Mouse (Mus musculus) layer of hippocampus, adult 18-20 months (tissue): ENCODE results near the gene Nck2. TPM values are rescaled to one million over a fixed set of nuclear protein-coding genes. Genes with fewer than 3 reads are reported as not detected.

Experiments
- DNase-seq, 2 experiments: peaks; one replicate each; pipeline ENCODE4 v3.0.0; 2022; ENCODE audit warnings: low spot score in 2 of 2
- total RNA-seq, 2 experiments: library from RNA; stranded (reverse); gene quantifications; 2 replicates each; pipeline ENCODE4 v1.2.3; 2021

Gene Nck2
- total RNA-seq, 2 experiments from 2014 or later: 48.9 to 54.9 TPM

DNA sequence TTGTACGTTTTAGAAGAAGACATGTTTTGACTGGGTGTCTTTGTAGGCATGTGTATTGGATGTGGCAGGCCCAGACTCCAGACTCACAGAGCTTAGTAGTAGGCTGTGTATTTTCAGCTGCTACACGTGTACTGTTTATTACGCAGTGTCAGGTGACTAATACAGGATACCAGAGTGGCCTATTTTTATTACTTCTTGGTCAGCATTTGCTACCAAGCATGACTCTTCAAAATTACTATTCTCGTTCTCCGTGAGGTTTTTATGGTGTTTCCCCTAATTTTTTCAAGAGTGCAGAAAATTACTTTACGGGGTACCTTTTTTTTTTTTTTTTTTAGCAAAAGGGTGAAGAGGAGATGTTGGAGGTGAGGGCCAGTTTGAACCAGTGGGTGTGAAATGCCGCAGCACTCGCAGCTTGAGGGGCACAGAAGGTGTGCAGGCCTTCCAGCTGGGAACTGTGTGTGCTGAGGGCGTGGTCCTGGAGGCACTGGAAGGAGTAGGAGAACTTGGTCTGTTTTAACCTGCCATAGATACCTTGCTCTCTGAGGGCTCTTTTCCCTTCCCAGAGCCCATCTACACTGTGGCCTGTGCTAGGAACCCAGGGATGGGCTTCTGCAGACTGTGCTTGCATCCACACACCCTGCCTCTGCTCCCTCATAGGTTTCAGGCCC is 21.7 kb downstream of the Nck2 start:
- DNase-seq: no peak

DNA sequence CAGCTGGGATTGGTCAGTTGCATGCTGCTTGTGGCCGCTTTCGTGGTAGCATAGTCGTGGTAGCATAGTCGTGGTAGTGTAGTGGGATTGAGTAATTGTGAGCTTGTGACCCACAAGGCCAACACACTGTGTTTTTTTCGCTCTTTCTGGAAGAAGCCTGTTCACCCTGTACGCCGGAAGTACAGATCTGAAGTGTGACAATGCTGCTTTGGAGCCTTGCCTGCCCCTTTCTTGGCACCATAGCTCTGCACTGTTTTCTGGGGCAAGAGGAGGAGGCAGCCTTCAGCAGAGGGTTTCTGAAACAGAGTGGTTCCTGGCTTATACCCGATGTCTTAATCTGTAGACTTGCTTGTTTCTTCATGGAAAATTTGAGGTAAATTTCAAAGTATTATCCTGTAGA is 23.3 kb downstream of the Nck2 start:
- peak in 1 of 2 experiments; percentile 50 for DNase-seq

DNA sequence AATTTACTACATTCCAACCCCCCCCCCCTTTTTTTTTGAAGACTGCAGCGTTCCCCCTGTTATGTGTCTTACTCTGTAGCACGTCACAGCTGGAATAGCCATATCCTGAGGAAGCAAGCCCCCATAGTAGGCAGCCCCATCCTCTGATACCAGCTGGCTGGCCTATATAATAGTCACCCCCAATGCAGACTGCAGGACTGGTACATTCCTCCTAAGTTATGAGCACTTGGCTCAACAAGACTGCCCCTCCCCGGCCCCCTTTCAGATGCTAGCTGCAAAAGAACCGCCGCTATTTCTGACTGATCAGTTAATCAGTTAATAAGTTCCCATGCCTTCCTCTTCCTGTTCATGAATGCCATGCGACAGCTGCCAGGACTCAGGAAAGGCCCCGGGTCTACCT is 23.8 kb downstream of the Nck2 start:
- DNase-seq: no peak

DNA sequence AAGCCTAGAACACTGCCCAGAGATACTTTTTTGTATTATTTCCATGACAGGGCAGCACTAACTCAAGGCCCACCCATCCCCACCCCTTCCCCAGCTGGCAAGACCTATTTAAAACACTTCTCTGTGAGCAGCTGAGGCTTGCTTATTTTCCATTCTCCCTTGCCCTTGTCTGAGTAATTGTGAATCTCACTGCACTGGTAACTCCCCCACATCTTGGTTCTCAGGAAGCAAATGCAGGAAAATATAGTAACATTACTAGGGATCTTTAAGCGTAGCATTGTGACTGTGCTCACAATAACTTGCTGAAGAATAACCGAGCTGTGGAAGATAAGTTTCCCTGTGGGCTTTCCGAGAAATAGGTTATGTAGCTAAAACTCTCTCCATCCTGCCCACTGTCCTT is 24.6 kb downstream of the Nck2 start:
- no peak for DNase-seq

DNA sequence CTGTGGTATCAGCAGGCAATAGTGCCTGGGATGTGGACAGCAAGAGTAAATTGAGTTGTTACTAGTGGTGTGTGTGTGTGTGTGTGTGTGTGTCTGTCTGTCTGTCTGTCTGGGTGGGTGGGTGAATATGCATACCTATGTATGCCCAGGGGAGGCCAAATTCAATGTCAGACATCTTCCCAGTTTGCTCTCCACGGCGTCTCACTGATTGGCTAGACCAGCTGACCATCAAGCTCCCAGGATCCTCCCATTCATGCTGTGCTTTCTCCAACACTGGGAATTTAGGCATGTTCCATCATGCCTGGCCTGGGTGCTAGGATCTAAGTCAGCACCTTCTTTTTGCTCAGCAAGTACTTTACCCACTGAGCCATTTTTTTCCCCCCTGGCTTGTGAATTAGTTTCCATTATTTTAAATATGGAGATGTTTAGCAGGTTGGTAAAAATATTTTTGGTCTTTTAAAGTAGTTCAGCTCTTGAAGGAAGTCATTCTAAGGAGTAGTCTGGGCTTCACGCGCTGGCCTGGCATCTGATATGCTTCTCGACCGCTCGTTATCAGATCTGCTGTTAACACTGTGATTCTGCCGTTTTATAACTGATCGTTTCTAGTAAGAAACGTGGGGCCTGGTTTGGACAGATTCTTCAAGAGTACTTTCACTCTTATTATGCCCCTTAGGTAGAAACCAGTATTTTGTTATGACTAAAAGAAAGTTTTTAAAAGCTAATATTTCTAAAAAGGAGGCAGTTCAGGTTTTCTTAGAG is 26.2 kb downstream of the Nck2 start:
- no peak for DNase-seq

DNA sequence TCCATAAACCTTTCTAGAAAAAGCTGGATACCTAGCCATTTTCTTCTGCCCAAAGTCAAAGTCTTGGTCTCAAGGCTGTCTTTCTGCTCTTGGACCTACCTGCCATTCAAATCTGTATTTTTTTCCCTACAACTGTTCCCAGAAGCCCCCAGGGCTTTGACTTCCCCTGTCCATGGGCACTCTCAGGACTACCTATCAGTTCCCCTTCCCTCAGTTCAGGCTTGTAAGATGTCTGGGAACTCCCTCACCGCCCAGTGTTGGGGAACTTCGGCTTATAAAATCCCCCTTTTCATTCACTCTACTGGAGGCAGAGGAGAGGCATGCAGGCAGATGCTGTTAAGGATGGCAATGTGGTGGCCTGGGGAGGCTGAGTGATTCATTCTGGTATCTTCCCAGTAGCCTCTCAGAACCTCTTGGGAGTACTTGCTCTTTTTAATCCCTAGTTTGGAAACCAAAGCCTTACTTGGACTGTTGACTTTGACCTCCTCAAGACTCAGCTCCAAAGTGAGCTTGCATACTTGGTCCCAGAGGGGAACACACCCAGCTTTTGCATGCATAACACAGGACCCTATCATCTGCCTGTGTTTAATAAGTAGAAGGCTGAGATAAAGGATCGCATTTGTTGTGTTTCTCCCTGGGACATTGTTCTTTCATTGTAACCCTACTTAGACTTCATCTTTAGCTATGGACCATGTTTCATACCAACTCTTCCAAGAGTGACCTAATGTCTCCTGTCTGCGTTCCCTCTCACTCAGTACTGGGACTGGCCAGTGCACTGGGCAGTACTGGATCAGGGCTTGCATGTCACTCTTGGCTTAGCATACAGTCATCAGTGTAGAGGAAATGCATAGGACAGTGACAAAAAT is 27.0 kb downstream of the Nck2 start:
- DNase-seq: no peak

DNA sequence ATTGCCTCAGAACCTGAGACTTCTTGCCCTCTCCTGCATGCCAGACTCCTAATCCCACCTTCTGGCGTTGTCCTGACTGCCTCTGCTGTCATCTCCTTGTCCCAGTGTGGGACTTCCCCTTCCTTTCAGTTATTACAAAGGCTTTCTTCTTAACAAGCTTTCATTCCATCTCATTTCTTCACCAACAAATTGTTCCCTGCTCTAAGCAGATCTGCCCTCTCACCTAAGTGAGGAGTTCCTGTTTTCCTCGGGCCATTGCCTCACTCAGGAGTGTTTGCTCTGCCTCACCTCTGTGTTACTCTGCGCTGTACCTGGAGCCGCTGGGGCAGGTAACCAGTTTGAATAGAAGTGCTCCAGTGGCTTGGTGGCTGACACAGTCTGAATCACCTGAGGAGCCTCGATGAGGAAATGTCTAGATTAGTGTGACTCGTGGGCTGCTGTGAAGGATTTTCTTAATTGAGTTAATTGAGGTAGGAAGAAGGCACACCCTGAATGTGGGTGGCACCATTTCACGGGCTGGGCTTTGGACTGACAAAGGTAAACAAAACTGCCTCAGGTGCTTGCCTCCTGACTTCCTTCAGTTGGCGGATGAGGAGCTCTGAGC is 27.8 kb downstream of the Nck2 start:
- no peak for DNase-seq

DNA sequence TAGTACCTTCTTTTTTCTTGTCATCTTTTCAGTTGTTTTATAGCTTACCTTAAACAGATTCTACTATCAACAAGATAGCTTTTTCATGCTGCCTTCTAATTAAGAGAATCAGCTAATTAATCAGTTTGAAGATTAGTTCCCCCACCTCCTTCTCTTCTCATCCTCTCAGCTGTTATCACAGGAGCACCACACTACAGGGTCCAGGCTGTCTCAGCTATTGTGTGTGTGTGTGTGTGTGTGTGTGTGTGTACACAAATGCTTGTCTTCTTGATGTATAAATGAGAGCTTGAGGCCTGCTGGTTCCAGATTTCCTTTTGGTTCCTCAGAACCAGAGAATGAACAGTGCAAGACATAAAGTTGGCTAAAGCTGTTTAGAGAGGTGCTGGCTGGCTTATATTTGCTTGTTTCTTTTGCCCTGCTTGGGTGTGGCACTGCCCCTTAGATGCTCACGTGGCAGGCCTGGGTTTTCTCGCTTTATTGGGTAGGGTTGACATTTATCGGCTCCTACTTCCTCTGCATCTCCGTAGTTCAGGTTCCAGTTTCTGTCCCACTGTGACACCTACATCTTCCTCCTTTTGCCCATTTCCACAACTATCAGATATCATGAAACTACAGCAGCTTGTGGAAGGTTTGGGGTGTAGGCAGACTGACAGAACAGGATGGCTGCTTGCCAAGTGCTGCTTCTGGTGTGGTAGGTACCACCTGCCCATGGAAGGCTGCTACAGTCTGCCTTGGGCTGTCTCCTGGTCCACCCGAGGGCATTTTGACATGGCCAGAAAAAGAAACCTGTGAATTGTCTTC is 29.6 kb downstream of the Nck2 start:
- peak; percentile 40 to 81 for DNase-seq

DNA sequence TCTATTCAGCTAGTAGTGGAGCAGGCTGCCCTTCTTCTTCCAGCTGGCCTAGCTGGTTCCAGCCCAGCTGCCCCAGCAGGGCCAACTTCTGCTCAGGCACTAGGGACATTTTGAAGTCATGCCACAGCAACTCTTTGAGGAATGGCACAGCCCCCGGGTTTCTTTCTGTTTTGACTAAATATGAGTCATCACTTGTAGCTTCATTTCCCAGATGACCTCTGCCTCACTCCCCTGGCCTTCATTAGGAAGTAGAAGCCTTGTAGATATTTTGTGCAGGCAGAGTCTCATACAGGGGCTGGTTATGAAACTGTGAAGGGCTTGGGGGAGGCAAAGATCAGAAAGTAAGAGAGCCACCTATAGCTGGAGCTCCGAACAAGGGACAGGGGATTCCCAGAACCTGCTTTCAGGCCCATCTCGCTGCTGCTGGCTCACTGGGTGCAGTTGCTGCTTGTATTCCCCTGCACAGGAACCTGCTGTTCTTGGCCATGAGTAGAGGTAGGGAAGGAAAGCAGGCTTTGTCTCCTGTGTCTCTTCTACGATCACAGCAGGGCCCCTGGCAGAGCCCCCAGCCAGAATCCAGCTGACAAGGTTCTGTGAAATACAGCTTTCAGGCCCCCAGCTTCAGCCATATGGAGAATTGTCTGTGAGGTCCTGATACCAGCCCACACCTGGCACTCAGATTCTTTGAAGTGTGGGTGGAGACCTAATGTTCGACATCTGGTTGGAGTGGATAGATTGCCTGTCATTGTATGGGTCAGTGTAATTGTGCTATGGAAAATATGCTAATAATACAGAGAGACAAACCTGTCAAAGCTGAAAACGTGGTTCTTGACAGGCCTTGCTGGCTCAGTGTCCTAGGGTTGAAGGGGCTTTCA is 30.4 kb downstream of the Nck2 start:
- DNase-seq: no peak

DNA sequence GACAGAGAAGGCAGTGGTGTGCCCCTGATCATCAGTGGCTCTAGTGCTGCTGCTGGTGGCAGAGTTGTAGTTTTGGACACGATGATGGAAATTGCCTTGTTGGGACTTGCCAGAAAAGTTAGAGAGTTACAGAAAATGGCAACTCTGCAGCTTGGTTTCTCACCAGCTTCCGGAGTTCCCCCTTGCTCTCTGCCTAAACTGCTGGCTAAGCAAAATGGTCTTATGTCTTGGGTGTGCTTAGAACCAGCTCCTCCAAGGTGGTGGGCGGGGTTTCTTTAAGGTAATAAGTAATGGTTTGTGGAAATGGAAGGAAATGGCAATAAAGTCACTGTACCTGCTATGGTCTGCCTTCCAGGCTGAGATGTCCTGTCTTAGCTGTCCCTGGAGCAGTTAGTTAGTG is 33.6 kb downstream of the Nck2 start:
- DNase-seq: no peak

DNA sequence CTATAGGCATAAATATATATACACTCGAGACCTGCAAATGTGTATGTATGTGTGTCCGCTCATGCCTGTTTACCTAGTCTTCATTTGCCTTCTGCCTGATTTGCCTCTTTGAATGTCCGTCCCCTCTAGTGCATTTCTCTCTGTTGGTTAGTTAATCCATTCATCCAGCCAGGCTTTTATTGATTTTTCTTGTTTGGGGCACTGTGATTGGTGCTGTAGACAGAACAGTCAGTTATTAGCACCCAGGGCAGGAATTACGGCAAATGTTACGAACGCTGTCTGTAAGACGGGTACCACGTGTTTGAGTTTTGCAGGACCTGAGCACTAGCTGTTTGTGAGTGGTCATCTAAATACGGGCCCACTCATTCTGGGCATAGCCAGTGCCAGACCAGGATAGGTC is 40.8 kb downstream of the Nck2 start:
- no peak for DNase-seq

DNA sequence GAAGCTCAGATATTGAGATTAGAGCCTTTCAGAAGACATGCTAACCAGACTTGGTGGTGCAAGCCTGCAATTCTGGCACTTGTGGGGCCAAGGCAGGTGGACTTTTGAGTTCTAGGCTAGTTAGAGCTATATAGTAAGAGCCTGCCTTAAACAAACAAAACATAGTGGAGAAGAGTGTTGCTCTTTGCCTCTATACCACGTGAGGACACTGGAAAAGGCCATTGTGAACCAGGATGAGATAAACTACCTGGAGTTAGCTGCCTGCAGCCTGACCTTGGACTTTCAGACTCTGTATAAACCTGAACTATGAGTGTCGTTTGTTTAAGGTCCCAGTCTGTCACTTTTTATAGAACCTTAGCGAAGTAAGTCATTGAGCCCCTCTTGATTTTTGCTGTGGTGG is 42.1 kb downstream of the Nck2 start:
- DNase-seq: no peak

DNA sequence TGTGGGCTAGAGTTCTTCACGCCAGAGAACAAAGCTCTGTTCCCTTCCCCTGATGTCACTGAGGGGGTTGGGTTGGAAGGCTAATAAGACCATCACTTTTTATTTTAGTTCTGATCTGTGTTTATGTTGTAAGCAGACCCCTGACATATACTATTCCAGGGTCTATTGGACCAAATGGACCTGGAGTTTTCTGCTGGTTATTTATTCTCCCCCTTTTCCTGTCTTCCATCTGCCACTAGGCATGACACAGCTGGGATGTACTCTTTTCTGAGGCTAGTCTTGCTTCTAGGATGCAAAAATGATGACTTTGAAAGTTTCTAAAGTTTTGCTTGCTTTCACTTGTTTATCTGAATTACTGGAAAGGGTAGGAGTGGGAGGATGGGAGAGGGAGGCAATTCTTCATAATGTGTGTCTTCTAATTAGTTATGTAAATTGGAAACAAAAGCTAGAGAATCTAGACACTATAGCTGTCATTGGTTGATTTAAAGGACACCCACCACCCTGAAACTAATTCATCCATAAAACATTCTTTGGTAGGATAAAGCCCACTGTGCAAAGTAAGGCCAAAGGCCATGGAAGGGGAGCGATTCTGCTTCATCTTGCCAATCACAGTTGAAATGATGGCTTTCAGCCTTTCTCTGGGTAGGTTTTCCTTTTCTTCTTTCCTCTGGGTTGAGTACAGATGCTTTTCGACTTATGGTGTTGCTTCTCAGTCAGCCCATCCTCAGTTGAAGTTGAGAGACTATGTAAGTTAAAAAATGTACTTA is 42.8 kb downstream of the Nck2 start:
- no peak for DNase-seq

DNA sequence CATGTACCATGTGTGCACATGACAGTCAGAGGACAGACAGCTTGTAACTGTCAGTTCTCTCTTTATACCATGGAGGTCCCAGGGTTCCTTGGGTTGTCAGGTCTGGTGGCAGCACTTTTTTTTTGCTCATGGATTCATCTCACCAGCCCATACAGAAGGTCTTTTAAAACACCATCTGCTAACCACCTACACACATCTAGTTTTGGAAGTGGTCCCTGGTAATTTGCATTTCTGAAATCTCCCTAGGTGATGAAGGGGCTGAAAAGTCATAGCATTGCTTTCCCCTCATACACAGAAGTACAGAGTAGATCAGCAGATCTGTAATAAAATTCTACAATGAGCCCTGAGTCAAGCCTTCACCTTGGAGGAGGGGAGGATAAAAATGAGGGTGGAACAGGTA is 44.9 kb downstream of the Nck2 start:
- DNase-seq: peak in 1 of 2 experiments; percentile 77

DNA sequence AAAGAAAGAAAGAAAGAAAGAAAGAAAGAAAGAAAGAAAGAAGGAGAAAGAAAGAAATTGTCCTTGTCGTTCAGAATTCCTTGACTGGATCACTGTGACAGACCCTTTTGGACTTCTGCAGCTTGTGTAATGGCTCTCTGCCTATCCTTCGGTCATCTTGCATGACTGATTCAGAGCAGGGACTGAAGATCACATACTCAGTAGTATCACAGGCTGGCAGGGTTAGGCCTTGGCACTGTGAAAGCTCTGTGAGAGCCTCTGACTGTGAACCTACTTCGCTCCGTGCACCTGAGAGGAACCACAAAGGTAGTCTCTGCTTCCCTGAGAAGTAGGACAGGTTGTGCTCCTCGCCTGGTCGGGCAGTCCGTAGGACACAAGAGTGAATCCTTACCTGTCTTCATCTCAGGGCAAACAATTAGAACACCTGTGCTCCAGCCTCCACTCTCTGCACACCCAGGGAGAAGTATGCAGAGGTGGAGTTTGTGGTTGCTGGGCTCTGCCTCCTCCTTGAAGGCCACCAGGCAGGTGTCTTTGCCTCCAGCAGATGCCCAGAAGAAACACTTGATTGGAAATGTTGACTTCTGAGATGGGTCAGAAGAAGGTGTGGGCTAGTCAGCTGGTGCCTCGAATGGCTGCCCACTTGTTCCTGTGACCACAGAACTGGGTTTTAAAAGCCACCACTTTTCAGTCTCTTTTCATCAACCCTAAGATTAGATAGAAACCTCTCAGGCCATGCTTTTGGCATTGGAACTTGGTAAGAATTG is 47.3 kb downstream of the Nck2 start:
- DNase-seq: no peak

DNA sequence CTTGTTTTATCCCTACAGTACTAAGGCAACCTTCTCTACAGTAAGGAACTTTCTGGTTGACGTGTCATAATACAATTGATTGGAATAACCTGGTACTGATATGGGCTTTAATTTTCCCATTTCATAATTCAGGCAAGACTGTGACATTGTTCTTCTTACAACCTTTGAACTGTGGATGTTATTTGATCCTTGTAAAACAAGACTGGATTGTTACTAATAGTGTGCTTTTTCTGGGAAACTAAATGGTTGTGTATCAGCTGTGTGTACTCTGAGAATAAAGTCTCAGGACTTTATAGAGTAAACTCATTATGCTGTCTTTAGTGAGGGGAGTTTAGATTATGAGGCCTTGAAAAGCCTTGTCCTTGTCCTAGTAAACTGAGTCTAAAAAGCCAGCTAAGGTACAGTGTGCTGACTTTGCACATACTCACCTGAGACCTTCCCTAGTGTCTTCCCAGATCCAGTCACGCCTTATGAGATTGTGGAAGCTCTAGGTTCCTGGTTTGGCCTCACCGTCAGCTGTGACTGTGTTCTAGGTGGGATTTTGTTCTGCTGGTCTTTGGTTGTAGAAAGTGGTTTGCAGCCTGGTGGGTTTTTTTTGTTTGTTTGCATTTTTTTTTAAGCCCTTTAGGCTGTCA is 48.5 kb downstream of the Nck2 start:
- no peak for DNase-seq

DNA sequence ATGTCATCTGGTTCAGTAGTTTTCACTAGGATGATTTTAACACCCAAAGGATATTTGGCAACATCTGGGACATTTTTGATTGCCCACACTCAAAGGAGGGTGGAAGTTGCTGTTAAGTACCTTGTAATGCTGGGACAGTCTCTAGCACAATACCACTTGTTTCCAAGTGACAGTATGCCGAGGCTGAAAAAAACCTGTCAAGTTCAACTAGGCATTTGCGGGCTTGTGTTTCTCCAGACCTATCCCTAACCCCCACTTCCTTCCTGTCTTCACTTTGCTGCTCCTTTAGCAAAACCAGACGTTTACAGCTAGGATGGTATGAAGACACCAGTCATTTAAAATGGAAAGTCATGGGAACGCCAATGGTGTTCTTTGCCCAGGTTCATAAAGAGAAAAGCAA is 51.7 kb downstream of the Nck2 start:
- no peak for DNase-seq

DNA sequence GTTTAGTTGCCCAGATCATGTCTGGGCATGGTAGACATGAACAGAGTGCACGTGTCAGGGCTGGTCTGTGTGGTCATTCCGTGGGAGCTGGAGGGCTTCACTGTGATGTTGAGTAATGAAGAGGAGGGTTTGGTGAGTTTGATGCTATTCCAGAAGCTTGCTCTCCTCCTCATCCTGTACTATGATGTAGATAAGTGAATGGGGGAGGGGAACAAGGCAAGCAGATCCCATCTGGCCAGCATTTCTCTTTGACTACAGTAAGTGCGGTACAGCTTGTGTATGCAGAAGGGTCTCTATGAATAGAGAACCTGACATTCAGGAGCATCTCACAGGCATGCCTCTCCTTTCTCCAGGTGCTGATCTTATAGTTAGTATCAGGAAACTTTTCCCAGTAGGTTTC is 52.6 kb downstream of the Nck2 start:
- no peak for DNase-seq
